Comparison of ENCODE assay signal across 8 mouse cellular contexts in the genomic region with DNA sequence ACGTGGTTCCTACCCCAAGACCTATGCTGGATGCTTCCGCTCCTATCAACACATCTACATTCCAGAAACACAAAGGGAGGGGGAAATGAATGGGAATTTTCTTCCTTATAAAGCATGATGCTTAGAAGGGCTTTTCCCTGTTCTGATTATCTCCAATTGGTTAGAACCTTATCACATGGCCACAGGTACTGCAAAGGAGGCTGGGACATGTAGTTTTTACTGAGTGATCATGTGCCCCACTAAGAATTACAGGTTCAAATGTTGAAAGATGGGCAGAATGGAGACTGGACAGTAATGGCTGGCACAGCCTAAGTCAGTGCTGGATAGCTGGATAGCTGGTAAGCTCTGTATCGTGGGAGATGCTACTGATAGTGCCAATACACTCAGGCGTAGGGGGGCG. TPM values are rescaled to one million over a fixed set of nuclear protein-coding genes. Genes with fewer than 3 reads are reported as not detected.
DNase-seq lines count a peak whose midpoint lies in the region; ATAC-seq and TF ChIP-seq lines count a peak whose summit lies in the region.
"Had no signal": no experiment of that assay in that cellular context is flagged by ENCODE, and none has a peak within 500 bp of the region (broad histone marks: within the 10 kb centered on the region; RNA-seq: fewer than 3 reads in every experiment).

No protein-coding gene starts in this region.

- H3K4me1 ChIP-seq in kidney, postnatal 0 days (replicated peaks; ENCODE audit: insufficient read depth, low read length) = no peaks in the 10 kb centered on the region
- peaks cover 8% of the 10 kb centered on the region for H3K4me1 ChIP-seq in forebrain, embryonic 16.5 days (replicated peaks; ENCODE audit: control insufficient read depth, insufficient read depth, low read length)

- no peak overlapping the region for H3K9ac ChIP-seq in kidney, postnatal 0 days (ENCODE audit: low read depth, low read length)
- no peak overlapping the region for H3K9ac ChIP-seq in forebrain, embryonic 16.5 days (replicated peaks; ENCODE audit: low read depth, low read length)

- no peak overlapping the region for H3ac ChIP-seq in myocyte (ENCODE audit: control insufficient read depth, insufficient read length)

- no peaks in the 10 kb centered on the region for H3K9me3 ChIP-seq in kidney, postnatal 0 days (replicated peaks; ENCODE audit: low read length)
- H3K9me3 ChIP-seq in forebrain, embryonic 16.5 days (ENCODE audit: control insufficient read depth, low read length) = no peaks in the 10 kb centered on the region

- 74% methylated on average over 5 of the region's 5 CpGs for WGBS in kidney, postnatal 0 days
- 67% methylated on average over 5 of the region's 5 CpGs for WGBS in forebrain, embryonic 16.5 days

- ATAC-seq in kidney, postnatal 0 days (replicated peaks; ENCODE audit: low FRiP score, low read depth) = 0 out of 2 replicates have a peak, but pooled peaks have one; percentile 26
- ATAC-seq in forebrain, embryonic 16.5 days = peak; percentile 79

- DNase-seq in kidney, postnatal 0 days (ENCODE audit: low spot score) = peak; percentile 64
- no peak for DNase-seq in kidney, postnatal 10 days
- DNase-seq in NIH3T3 (ENCODE audit: low read depth) = peak; percentile 35
- no peak for DNase-seq in thymus, adult 18-20 months
- DNase-seq in gastrocnemius, adult 8-10 months (ENCODE audit: low spot score in 2 of 2) = no peak

- H3K27me3 ChIP-seq in kidney, postnatal 0 days (ENCODE audit: insufficient read depth, low read length) = no peaks in the 10 kb centered on the region
- no peaks in the 10 kb centered on the region for H3K27me3 ChIP-seq in forebrain, embryonic 16.5 days (replicated peaks; ENCODE audit: control insufficient read depth, insufficient read depth, low read length)
- H3K27me3 ChIP-seq in myocyte (ENCODE audit: control insufficient read depth, insufficient read depth, insufficient read length) = no peaks in the 10 kb centered on the region

- H3K79me2 ChIP-seq in myocyte (ENCODE audit: control insufficient read depth, insufficient read depth) = no peaks in the 10 kb centered on the region

- no peak overlapping the region for H3K4me2 ChIP-seq in kidney, postnatal 0 days (ENCODE audit: low read length)
- 0 out of 2 replicates have a peak overlapping the region, but pooled peaks have one; percentile 8 for H3K4me2 ChIP-seq in forebrain, embryonic 16.5 days (ENCODE audit: low read length)
- no peak overlapping the region for H3K4me2 ChIP-seq in myocyte (ENCODE audit: low read depth)

- H3K36me3 ChIP-seq in kidney, postnatal 0 days (ENCODE audit: insufficient read depth, low read length) = no peaks in the 10 kb centered on the region
- H3K36me3 ChIP-seq in forebrain, embryonic 16.5 days (ENCODE audit: control insufficient read depth, insufficient read depth) = no peaks in the 10 kb centered on the region
- H3K36me3 ChIP-seq in myocyte (ENCODE audit: control insufficient read depth, insufficient read depth) = no peaks in the 10 kb centered on the region

- H3K27ac ChIP-seq in kidney, postnatal 0 days = no peak overlapping the region
- peak overlapping the region; percentile 74 for H3K27ac ChIP-seq in forebrain, embryonic 16.5 days (ENCODE audit: low read length)

- no peak for TF ChIP-seq POLR2A in myocyte (IDR thresholded peaks at IDR 0.05; ENCODE audit: insufficient read length, low read depth)

- no peak overlapping the region for H3K4me3 ChIP-seq in kidney, postnatal 0 days (replicated peaks; ENCODE audit: low read depth, low read length)
- H3K4me3 ChIP-seq in forebrain, embryonic 16.5 days (replicated peaks; ENCODE audit: low read length) = no peak overlapping the region
- no peak overlapping the region for H3K4me3 ChIP-seq in myocyte
- H3K4me3 ChIP-seq: erythroblast, embryonic 14.5 days had no signal

- no peak for TF ChIP-seq CTCF in kidney, postnatal 0 days (IDR thresholded peaks at IDR 0.05; ENCODE audit: low read depth)

TF ChIP-seq in myocyte, 11 proteins besides CTCF, POLR2A, EP300 and RAD21:
- TF ChIP-seq TCF3 (IDR thresholded peaks at IDR 0.05; ENCODE audit: insufficient read length, low read depth) = no peak
- TF ChIP-seq USF1 (IDR thresholded peaks at IDR 0.05; ENCODE audit: low read depth) = peak; percentile 89

RNA-seq across cellular contexts. Expression of gene Zcchc14, which starts 21.2 kb away (rescaled TPM):
- 10.9 and 13.5 TPM in 2 replicates for polyA plus RNA-seq in kidney, postnatal 0 days (2015; fragmentation: Nextera tagmentation; extraction: Ambion mirVana)
- 37.3 and 38.5 TPM in 2 replicates for polyA plus RNA-seq in forebrain, embryonic 16.5 days (2015; fragmentation: Nextera tagmentation; extraction: Ambion mirVana)
- polyA plus RNA-seq in myocyte (2012; fragmentation: generic; extraction: Trizol) = 11.9 TPM
- total RNA-seq in gastrocnemius, adult 8-10 months (2022) = 10 to 100 TPM; 14.2 to 19.2 (median 15.7) TPM
- polyA plus RNA-seq: erythroblast, embryonic 14.5 days had no signal

RNA-seq across cellular contexts. Expression of gene Jph3, which starts 55.5 kb away (rescaled TPM):
- polyA plus RNA-seq in kidney, postnatal 0 days (2015; fragmentation: Nextera tagmentation; extraction: Ambion mirVana) = 0.37 and 0.41 TPM in 2 replicates
- polyA plus RNA-seq in forebrain, embryonic 16.5 days (2015; fragmentation: Nextera tagmentation; extraction: Ambion mirVana) = 93.4 and 95.3 TPM in 2 replicates
- polyA plus RNA-seq in myocyte (2012; fragmentation: generic; extraction: Trizol) = not detected
- not detected for total RNA-seq in gastrocnemius, adult 8-10 months (2022)
- polyA plus RNA-seq: erythroblast, embryonic 14.5 days had no signal

Comparison
In these comparisons a context has a peak if more than half of its experiments do, and no peak if none do; other contexts are left out.
1. DNase-seq: peak in kidney, postnatal 0 days (single experiment) and NIH3T3 (single experiment); none in kidney, postnatal 10 days (single experiment), thymus, adult 18-20 months (0 of 2) and gastrocnemius, adult 8-10 months (0 of 2).
2. RNA of gene Jph3, which starts 55.5 kb away (polyA plus RNA-seq): 93.4 to 95.3 TPM in forebrain, embryonic 16.5 days; 0.37 to 0.41 TPM in kidney, postnatal 0 days and not detected in myocyte (single experiment); every median in the first group is over 10 times any median in the second.